Mouse (Mus musculus): ENCODE data around the gene Rab6a.
"Not testable (repeated sequence)": the region's sequence is repeated elsewhere in the genome, so short reads cannot be mapped to it uniquely, and the experiment has no call there.

Rab6a gene

GRCm38 (mm10) chr7:100607214-100608129 lies at the start of gene Rab6a:
TSS of gene Rab6a (plus strand) at chr7:100607410.
- peak; percentile 98 to 99 for DNase-seq

GRCm38 (mm10) chr7:100559331-100559730 lies 47.9 kb upstream of the Rab6a start:
- DNase-seq: no peak

- DNase-seq: no peak
These were observed 45.2 kb upstream of the Rab6a start for GRCm38 (mm10) chr7:100561861-100562587.

GRCm38 (mm10) chr7:100567238-100567637 lies 40.0 kb upstream of the Rab6a start:
- not testable (repeated sequence) for DNase-seq

GRCm38 (mm10) chr7:100569907-100570306 lies 37.3 kb upstream of the Rab6a start:
- no peak for DNase-seq

- no peak for DNase-seq
These were observed 36.1 kb upstream of the Rab6a start for GRCm38 (mm10) chr7:100570930-100571715.

- DNase-seq: no peak
These were observed 35.1 kb upstream of the Rab6a start for GRCm38 (mm10) chr7:100572061-100572460.

- no peak for DNase-seq
These were observed 34.5 kb upstream of the Rab6a start for GRCm38 (mm10) chr7:100572704-100573103.

GRCm38 (mm10) chr7:100578794-100579193 lies 28.4 kb upstream of the Rab6a start:
- DNase-seq: no peak

- no peak for DNase-seq
These were observed 25.0 kb upstream of the Rab6a start for GRCm38 (mm10) chr7:100582235-100582634.

- DNase-seq: peak; percentile 89 to 92
These were observed 24.4 kb upstream of the Rab6a start for GRCm38 (mm10) chr7:100582727-100583236.

- DNase-seq: peak in 1 of 2 experiments; percentile 2
These were observed 17.4 kb upstream of the Rab6a start for GRCm38 (mm10) chr7:100589816-100590215.

- no peak for DNase-seq
These were observed 16.7 kb upstream of the Rab6a start for GRCm38 (mm10) chr7:100590504-100590844.

GRCm38 (mm10) chr7:100590845-100591521 lies 16.2 kb upstream of the Rab6a start:
- peak; percentile 89 to 91 for DNase-seq

- DNase-seq: no peak
These were observed 15.7 kb upstream of the Rab6a start for GRCm38 (mm10) chr7:100591522-100591852.

GRCm38 (mm10) chr7:100593349-100593748 lies 13.9 kb upstream of the Rab6a start:
- no peak for DNase-seq

- no peak for DNase-seq
These were observed 7.0 kb upstream of the Rab6a start for GRCm38 (mm10) chr7:100600211-100600610.

- DNase-seq: peak; percentile 53
These were observed 1.0 kb downstream of the Rab6a start, which contains the start of gene Mrpl48 for GRCm38 (mm10) chr7:100608130-100608741. TSS of gene Mrpl48 (minus strand) at chr7:100608301.

- no peak for DNase-seq
These were observed 1.7 kb downstream of the Rab6a start for GRCm38 (mm10) chr7:100608910-100609309.

- DNase-seq: no peak
These were observed 9.1 kb downstream of the Rab6a start for GRCm38 (mm10) chr7:100616121-100616857.

GRCm38 (mm10) chr7:100622277-100622676 lies 15.1 kb downstream of the Rab6a start:
- no peak for DNase-seq
